8 mouse cellular contexts compared by ENCODE assay signal in genomic region chr5:120424039-120424438, GRCm38 (mm10). TPM values are rescaled to one million over a fixed set of nuclear protein-coding genes. Genes with fewer than 3 reads are reported as not detected.
DNase-seq lines count a peak whose midpoint lies in the region; ATAC-seq and TF ChIP-seq lines count a peak whose summit lies in the region.
"Had no signal": no experiment of that assay in that cellular context is flagged by ENCODE, and none has a peak within 500 bp of the region (broad histone marks: within the 10 kb centered on the region; RNA-seq: fewer than 3 reads in every experiment).

No protein-coding gene starts in this region.

- H3K4me1 ChIP-seq in CH12.LX (ENCODE audit: control insufficient read depth in 1 of 2, insufficient read depth in 2 of 2): no peaks in the 10 kb centered on the region
- H3K4me1 ChIP-seq in hindbrain, embryonic 13.5 days (replicated peaks): peaks cover 46% of the 10 kb centered on the region

- no peak overlapping the region for H3K9ac ChIP-seq in CH12.LX (ENCODE audit: insufficient read depth, low read depth)
- peak overlapping the region; percentile 83 for H3K9ac ChIP-seq in hindbrain, embryonic 13.5 days

- TF ChIP-seq RAD21 in CH12.LX (IDR thresholded peaks at IDR 0.05; ENCODE audit: low read depth, low read length): no peak

- H3K79me2 ChIP-seq in CH12.LX (replicated peaks; ENCODE audit: control insufficient read depth, extremely low read depth, insufficient read depth, poor library complexity, severe bottlenecking): no peaks in the 10 kb centered on the region

- no peak overlapping the region for H3K4me2 ChIP-seq in CH12.LX (ENCODE audit: insufficient read depth, low read depth, poor library complexity, severe bottlenecking)
- H3K4me2 ChIP-seq in hindbrain, embryonic 13.5 days: peak overlapping the region; percentile 60

- in situ Hi-C loops in CH12.LX (cut with MboI; ENCODE audit: low pct_ligation_motif_present, low pct_unique_long_range_greater_than_20kb, low sequenced_read_pairs): loop anchor here (25.0 kb wide), 1 partner anchor 112 kb away; no protein-coding TSS in a partner anchor

- peak; percentile 29 for DNase-seq in CH12.LX (ENCODE audit: extremely low read depth)
- peak; percentile 84 for DNase-seq in NIH3T3 (ENCODE audit: low read depth)
- DNase-seq in lung, adult 18-20 months: peak; percentile 12 to 28
- DNase-seq in ovary, adult 18-20 months (ENCODE audit: low spot score): peak; percentile 45
- no peak for DNase-seq in left cerebral cortex, adult 8-10 months (ENCODE audit: low spot score in 2 of 2)

- H3K36me3 ChIP-seq in CH12.LX (replicated peaks in 1 of 2; ENCODE audit: control insufficient read depth in 1 of 2, insufficient read depth in 1 of 2, low read length in 1 of 2): no peaks in the 10 kb centered on the region
- H3K36me3 ChIP-seq in hindbrain, embryonic 13.5 days: no peaks in the 10 kb centered on the region; the same call in 1 of the 2 replicates

- dilution Hi-C loops in CH12.LX (cut with MboI; ENCODE audit: extremely low pct_ligation_motif_present, extremely low pct_unique_long_range_greater_than_20kb, low sequenced_read_pairs): no loop called here

- TF ChIP-seq POLR2A in CH12.LX (IDR thresholded peaks at IDR 0.05; ENCODE audit: low read depth, low read length): no peak

- 0 out of 2 replicates have a peak, but pooled peaks have one; percentile 39 for ATAC-seq in erythroid progenitor cell, adult 5-6 weeks (replicated peaks; ENCODE audit: low FRiP score, poor library complexity, severe bottlenecking)
- no peak for ATAC-seq in hindbrain, embryonic 13.5 days (ENCODE audit: low FRiP score)

- H3K9me3 ChIP-seq in CH12.LX (replicated peaks; ENCODE audit: low read length): no peaks in the 10 kb centered on the region
- H3K9me3 ChIP-seq in hindbrain, embryonic 13.5 days: no peaks in the 10 kb centered on the region

- no peak for TF ChIP-seq EP300 in CH12.LX (IDR thresholded peaks at IDR 0.05; ENCODE audit: low read length)

- no peak overlapping the region for H3K4me3 ChIP-seq in CH12.LX (replicated peaks in 1 of 3; ENCODE audit: low read depth in 2 of 3, low read length in 2 of 3, poor library complexity in 1 of 3)
- H3K4me3 ChIP-seq in hindbrain, embryonic 13.5 days: peak overlapping the region; percentile 44
- H3K4me3 ChIP-seq: erythroblast, embryonic 14.5 days had no signal

- H3K27ac ChIP-seq in CH12.LX (ENCODE audit: insufficient read depth, low read depth): no peak overlapping the region
- H3K27ac ChIP-seq in hindbrain, embryonic 13.5 days: peak overlapping the region; percentile 98

- H3K27me3 ChIP-seq in CH12.LX (replicated peaks): peaks cover 82% of the 10 kb centered on the region
- H3K27me3 ChIP-seq in hindbrain, embryonic 13.5 days: peaks cover 93% of the 10 kb centered on the region

- WGBS in hindbrain, embryonic 13.5 days: under 1% methylated on average over 19 of the region's 19 CpGs

- TF ChIP-seq CTCF in CH12.LX (conservative IDR thresholded peaks at IDR 0.05 in 1 of 2, IDR thresholded peaks at IDR 0.05 in 1 of 2; ENCODE audit: low read depth in 2 of 2, low read length in 2 of 2): no peak

TF ChIP-seq in CH12.LX, 34 proteins besides CTCF, POLR2A, EP300 and RAD21:
- TF ChIP-seq NRF1 (IDR thresholded peaks at IDR 0.05; ENCODE audit: low read depth, low read length) (no peak), SMC3 (IDR thresholded peaks at IDR 0.05; ENCODE audit: low read depth, low read length) (no peak), MAFK (IDR thresholded peaks at IDR 0.05; ENCODE audit: insufficient replicate concordance, low read length) (no peak), USF1 (IDR thresholded peaks at IDR 0.05; ENCODE audit: low read depth, low read length) (no peak), UBTF (IDR thresholded peaks at IDR 0.05; ENCODE audit: low read depth, low read length) (no peak), GABPA (IDR thresholded peaks at IDR 0.05; ENCODE audit: insufficient replicate concordance, low read depth, low read length) (no peak), ZKSCAN1 (IDR thresholded peaks at IDR 0.05; ENCODE audit: borderline replicate concordance, low read depth, low read length) (no peak), TBP (conservative IDR thresholded peaks at IDR 0.05; ENCODE audit: low read depth, low read length) (no peak), ZNF384 (IDR thresholded peaks at IDR 0.05; ENCODE audit: low read depth, low read length) (no peak), E2F4 (IDR thresholded peaks at IDR 0.05; ENCODE audit: insufficient replicate concordance, low read depth, low read length) (no peak), CHD2 (IDR thresholded peaks at IDR 0.05; ENCODE audit: low read length) (no peak), RCOR1 (conservative IDR thresholded peaks at IDR 0.05; ENCODE audit: low read depth, low read length) (no peak), PAX5 (IDR thresholded peaks at IDR 0.05; ENCODE audit: low read length) (no peak), ELF1 (IDR thresholded peaks at IDR 0.05; ENCODE audit: low read depth, low read length) (no peak), JUN (IDR thresholded peaks at IDR 0.05; ENCODE audit: insufficient read depth, low read depth, low read length) (no peak)

RNA-seq across cellular contexts. Expression of gene Lhx5, which starts 7.5 kb away (rescaled TPM):
- not detected in 2 replicates for total RNA-seq in CH12.LX (2012; rRNA removed)
- not detected in 2 replicates for total RNA-seq in CH12.LX (2014; rRNA removed)
- not detected in 2 replicates for polyA plus RNA-seq in CH12.LX (2012; ENCODE audit: insufficient read length, low read depth)
- total RNA-seq in erythroid progenitor cell, adult 5-6 weeks (2015; ENCODE audit: low replicate concordance): not detected in 2 replicates
- not detected in 2 replicates for total RNA-seq in erythroid progenitor cell, adult 5-6 weeks (2017; ENCODE audit: low replicate concordance)
- 48.9 and 50.7 TPM in 2 replicates for polyA plus RNA-seq in hindbrain, embryonic 13.5 days (2015; fragmentation: Nextera tagmentation; extraction: Ambion mirVana)
- total RNA-seq in left cerebral cortex, adult 8-10 months (2022): under 1 TPM; 0.16 to 0.46 (median 0.34) TPM
- polyA plus RNA-seq: erythroblast, embryonic 14.5 days had no signal

RNA-seq across cellular contexts. Expression of gene Sdsl, which starts 48.6 kb away (rescaled TPM):
- total RNA-seq in CH12.LX (2012; rRNA removed): 1.8 and 4.0 TPM in 2 replicates
- total RNA-seq in CH12.LX (2014; rRNA removed): not detected in 2 replicates
- 0.37 TPM in 1 of 2 replicates, not detected in the other for polyA plus RNA-seq in CH12.LX (2012; ENCODE audit: insufficient read length, low read depth)
- 4.2 TPM in 1 of 2 replicates, not detected in the other for total RNA-seq in erythroid progenitor cell, adult 5-6 weeks (2015; ENCODE audit: low replicate concordance)
- 2.7 and 4.8 TPM in 2 replicates for total RNA-seq in erythroid progenitor cell, adult 5-6 weeks (2017; ENCODE audit: low replicate concordance)
- polyA plus RNA-seq in hindbrain, embryonic 13.5 days (2015; fragmentation: Nextera tagmentation; extraction: Ambion mirVana): 6.4 and 6.7 TPM in 2 replicates
- total RNA-seq in left cerebral cortex, adult 8-10 months (2022): 1 to 10 TPM; 4.2 to 7.8 (median 6.2) TPM
- polyA plus RNA-seq: erythroblast, embryonic 14.5 days had no signal

RNA-seq across cellular contexts. Expression of gene Sds, which starts 52.3 kb away (rescaled TPM):
- total RNA-seq in CH12.LX (2012; rRNA removed) (not detected in 2 replicates), CH12.LX (2014; rRNA removed) (not detected in 2 replicates)
- 0.76 and 1.5 TPM in 2 replicates for polyA plus RNA-seq in CH12.LX (2012; ENCODE audit: insufficient read length, low read depth)
- total RNA-seq in erythroid progenitor cell, adult 5-6 weeks (2015; ENCODE audit: low replicate concordance): not detected in 2 replicates
- not detected in 2 replicates for total RNA-seq in erythroid progenitor cell, adult 5-6 weeks (2017; ENCODE audit: low replicate concordance)
- not detected in 2 replicates for polyA plus RNA-seq in hindbrain, embryonic 13.5 days (2015; fragmentation: Nextera tagmentation; extraction: Ambion mirVana)
- total RNA-seq in left cerebral cortex, adult 8-10 months (2022): 1 to 10 TPM in 1 of 4 experiments, under 1 TPM in 2, not detected in 1; 0.61 to 2.0 (median 1.00) TPM
- polyA plus RNA-seq: erythroblast, embryonic 14.5 days had no signal

Comparison
In these comparisons a context has a peak if more than half of its experiments do, and no peak if none do; other contexts are left out.
1. DNase-seq: peak in CH12.LX (single experiment), NIH3T3 (single experiment), lung, adult 18-20 months (2 of 2) and ovary, adult 18-20 months (single experiment); none in left cerebral cortex, adult 8-10 months (0 of 2).